Mouse (Mus musculus) embryonic facial prominence, embryonic 15.5 days (tissue): ENCODE results near the gene Rtn4r. TPM values are rescaled to one million over a fixed set of nuclear protein-coding genes. Genes with fewer than 3 reads are reported as not detected.

ENCODE experiments used
- ATAC-seq: fragments of 200-750 bp; cut with Nextera tagmentation; 2 replicates; pipeline ENCODE4 v1.8.0; 2017; ENCODE audit warnings: low read depth, moderate TSS enrichment; ENCODE audit not compliant: insufficient number of reproducible peaks, low FRiP score, low TSS enrichment
- H3K27ac ChIP-seq: fragments of 300-500 bp; sonication (generic); replicated peaks from 2 replicates; pipeline ENCODE4 v1.5.1; 2015; ENCODE audit warnings: mild to moderate bottlenecking, inconsistent platforms
- H3K27me3 ChIP-seq: fragments of 300-500 bp; sonication (generic); 2 replicates; pipeline ENCODE4 v1.6.1; 2015; ENCODE audit warnings: inconsistent platforms
- H3K36me3 ChIP-seq: fragments of 300-500 bp; sonication (generic); 2 replicates; pipeline ENCODE4 v1.6.1; 2015; ENCODE audit warnings: mild to moderate bottlenecking, inconsistent platforms
- H3K4me1 ChIP-seq: fragments of 300-500 bp; sonication (generic); 2 replicates; pipeline ENCODE4 v1.6.1; 2015; ENCODE audit warnings: inconsistent platforms
- H3K4me2 ChIP-seq: fragments of 300-500 bp; sonication (generic); replicated peaks from 2 replicates; pipeline ENCODE4 v1.6.1; 2015; ENCODE audit warnings: mild to moderate bottlenecking, inconsistent platforms
- H3K4me3 ChIP-seq: fragments of 300-500 bp; sonication (generic); replicated peaks from 2 replicates; pipeline ENCODE4 v1.5.1; 2015; ENCODE audit warnings: mild to moderate bottlenecking, inconsistent platforms
- H3K9ac ChIP-seq: fragments of 300-500 bp; sonication (generic); 2 replicates; pipeline ENCODE4 v1.6.1; 2015; ENCODE audit warnings: inconsistent platforms
- H3K9me3 ChIP-seq: fragments of 300-500 bp; sonication (generic); replicated peaks from 2 replicates; pipeline ENCODE4 v1.6.1; 2016; ENCODE audit warnings: inconsistent platforms
- WGBS: fragments of 180-500 bp; shearing (Covaris S2); methylation state at CpG from one replicate; pipeline ENCODE4 v1.1.7; 2015; 5-methylcytosine and 5-hydroxymethylcytosine counted together
- polyA plus RNA-seq: library from polyadenylated mRNA; unstranded; fragments of >200 nt; fragmentation: Nextera tagmentation; extraction: Ambion mirVana; gene quantifications from 2 replicates; pipeline ENCODE4 v1.2.1, GENCODE M21; 2015

Gene Rtn4r
- polyA plus RNA-seq, 1 experiment from 2014 or later: 7.9 TPM

DNA sequence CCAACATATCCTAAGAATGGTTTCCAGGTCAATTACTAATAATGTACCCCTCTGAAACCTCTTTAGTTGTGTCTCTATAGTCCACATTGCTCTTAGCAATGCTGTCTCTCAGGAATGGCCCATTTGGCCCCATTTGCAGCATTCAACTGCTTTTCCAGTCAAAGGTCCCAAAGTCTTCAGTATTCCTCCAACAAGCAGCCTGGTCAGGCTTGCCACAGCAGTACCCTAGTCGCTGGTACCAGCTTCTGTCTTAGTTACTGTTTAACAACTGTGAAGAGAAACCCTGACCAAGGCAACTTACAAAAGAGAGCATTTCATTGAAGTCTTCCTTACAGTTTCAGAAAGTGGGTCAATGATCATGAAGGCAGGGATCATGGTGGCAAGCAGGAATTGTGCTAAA is 24.1 kb upstream of the Rtn4r start:
- Histone ChIP-seq H3K9me3 (no peaks in the 10 kb centered on the region), H3K4me3 (no peak overlapping the region), H3K4me2 (no peak overlapping the region), H3K4me1 (peaks cover 4% of the 10 kb centered on the region; the same call in 1 of the 2 replicates), H3K27ac (peak overlapping the region; percentile 24; the same call in 1 of the 2 replicates), H3K36me3 (no peaks in the 10 kb centered on the region), H3K9ac (no peak overlapping the region), H3K27me3 (no peaks in the 10 kb centered on the region)
- no peak for ATAC-seq
- WGBS: 92% methylated on average over 1 of the region's 1 CpGs

DNA sequence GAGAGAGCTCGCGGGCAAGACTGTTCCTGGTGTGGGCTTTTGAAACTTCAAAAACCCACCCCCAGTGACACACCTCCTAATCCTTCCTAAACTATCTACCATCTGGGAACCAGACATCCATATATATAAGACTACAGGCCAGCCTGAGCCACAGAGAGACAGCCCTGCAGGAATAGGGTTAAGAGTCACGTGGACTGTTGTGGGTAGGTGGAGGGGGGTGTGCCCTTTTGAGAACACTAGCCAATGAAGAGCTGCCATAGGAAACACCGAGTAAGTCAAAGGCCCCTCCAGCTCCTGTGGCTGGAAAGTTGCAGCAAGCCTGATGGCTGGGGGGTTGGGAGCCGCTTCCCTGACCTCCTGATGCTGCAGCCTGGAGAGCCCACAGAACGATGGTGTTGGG is 23.6 kb upstream of the Rtn4r start:
- no peak for ATAC-seq

DNA sequence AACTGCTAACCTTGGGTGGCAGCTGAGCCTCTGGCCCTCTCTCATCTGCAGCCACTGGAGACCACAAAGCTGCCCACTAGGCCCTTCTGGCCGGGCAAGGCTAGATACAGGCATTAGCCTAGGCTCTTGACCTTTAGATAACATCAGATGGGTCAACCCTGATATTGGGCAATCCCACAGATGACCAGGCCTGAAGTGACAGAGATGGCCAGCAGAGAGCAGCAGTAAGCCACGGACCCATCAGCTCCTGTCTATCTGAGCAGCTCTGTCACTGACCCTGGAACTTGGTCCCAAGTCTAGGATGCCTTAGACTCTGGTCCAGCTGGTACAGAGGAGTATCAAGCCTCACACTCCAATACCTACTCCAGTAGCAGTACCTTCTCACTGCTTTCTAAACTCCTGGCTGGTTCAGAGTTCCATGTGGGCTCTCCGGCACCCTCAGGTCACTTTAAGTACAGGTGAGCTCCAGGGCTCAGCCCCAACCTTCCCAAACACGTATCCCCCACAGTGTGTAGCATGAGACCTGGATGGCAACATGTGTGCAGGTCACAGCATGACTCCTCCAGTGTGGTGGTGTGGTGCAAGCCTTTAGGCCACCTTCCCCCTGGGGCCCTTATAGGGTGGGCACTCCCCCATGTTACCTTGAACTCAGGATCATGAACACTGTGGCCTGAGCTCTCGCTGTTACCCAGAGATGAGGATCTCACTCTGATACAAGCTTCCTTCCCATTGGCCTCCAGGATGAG is 19.0 kb upstream of the Rtn4r start:
- ATAC-seq: no peak
- WGBS: 49% methylated on average over 5 of the region's 5 CpGs
- Histone ChIP-seq H3K9me3 (0 out of 2 replicates have a peak, but pooled peaks cover 4% of the 10 kb centered on the region), H3K9ac (no peak overlapping the region), H3K4me2 (no peak overlapping the region), H3K4me1 (peaks cover 4% of the 10 kb centered on the region; the same call in 1 of the 2 replicates), H3K27ac (no peak overlapping the region), H3K4me3 (no peak overlapping the region), H3K36me3 (no peaks in the 10 kb centered on the region), H3K27me3 (no peaks in the 10 kb centered on the region)

More for the DNA sequence above, 23.6 kb upstream of the Rtn4r start:
- Histone ChIP-seq H3K27ac (no peak overlapping the region), H3K9me3 (no peaks in the 10 kb centered on the region), H3K4me2 (no peak overlapping the region), H3K27me3 (no peaks in the 10 kb centered on the region), H3K4me3 (no peak overlapping the region), H3K9ac (no peak overlapping the region), H3K36me3 (no peaks in the 10 kb centered on the region), H3K4me1 (peaks cover 4% of the 10 kb centered on the region; the same call in 1 of the 2 replicates)
- WGBS: 35% methylated on average over 6 of the region's 6 CpGs

DNA sequence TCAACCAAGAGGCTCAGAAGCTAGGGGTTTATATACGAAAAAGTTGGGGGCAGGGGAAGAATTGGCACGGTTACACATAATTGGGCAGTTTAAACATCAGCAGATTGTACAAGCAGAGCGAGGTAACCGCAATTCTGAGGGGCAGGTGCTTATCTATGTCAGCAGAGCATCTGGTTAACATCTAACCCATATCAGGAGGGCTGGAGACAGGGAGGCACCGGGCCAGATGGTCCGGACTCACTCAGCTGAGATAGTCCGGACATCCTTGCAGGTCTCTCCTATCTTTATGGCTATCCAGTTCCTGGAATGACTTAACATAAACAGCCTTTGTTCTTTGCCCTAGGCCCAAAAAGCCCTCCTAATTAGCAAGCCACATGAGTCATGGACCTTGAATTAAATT is 16.4 kb upstream of the Rtn4r start:
- Histone ChIP-seq H3K4me3 (no peak overlapping the region), H3K27me3 (no peaks in the 10 kb centered on the region), H3K4me1 (no peaks in the 10 kb centered on the region), H3K9me3 (0 out of 2 replicates have a peak, but pooled peaks cover 4% of the 10 kb centered on the region), H3K4me2 (no peak overlapping the region), H3K9ac (no peak overlapping the region), H3K27ac (no peak overlapping the region), H3K36me3 (no peaks in the 10 kb centered on the region)
- ATAC-seq: no peak
- 83% methylated on average over 7 of the region's 7 CpGs for whole genome bisulfite sequencing

DNA sequence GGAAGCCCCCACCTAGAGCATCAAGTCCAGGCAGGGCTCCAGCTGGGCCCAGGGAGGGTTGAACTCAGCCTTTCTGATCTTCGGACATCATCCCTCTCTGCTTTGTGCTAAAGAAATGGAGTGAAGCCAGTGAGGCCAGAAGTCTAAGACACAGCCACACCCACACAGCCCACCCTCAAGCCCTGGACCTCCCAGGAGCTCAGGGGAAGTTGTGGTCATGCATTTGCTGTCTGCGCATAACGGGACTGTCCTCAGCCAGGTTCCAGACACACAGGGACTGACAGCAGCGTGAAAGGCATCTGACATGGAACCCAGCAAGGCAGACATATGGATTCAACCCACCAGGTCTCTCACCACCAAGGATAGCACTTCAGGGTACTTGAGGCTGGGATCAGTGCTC is 11.0 kb upstream of the Rtn4r start:
- H3K36me3 ChIP-seq: no peaks in the 10 kb centered on the region
- ATAC-seq: no peak
- WGBS: 72% methylated on average over 4 of the region's 4 CpGs
- H3K4me3 ChIP-seq: no peak overlapping the region
- H3K4me1 ChIP-seq: no peaks in the 10 kb centered on the region
- H3K4me2 ChIP-seq: no peak overlapping the region
- no peaks in the 10 kb centered on the region for H3K27me3 ChIP-seq
- H3K27ac ChIP-seq: no peak overlapping the region
- H3K9me3 ChIP-seq: no peaks in the 10 kb centered on the region
- no peak overlapping the region for H3K9ac ChIP-seq

DNA sequence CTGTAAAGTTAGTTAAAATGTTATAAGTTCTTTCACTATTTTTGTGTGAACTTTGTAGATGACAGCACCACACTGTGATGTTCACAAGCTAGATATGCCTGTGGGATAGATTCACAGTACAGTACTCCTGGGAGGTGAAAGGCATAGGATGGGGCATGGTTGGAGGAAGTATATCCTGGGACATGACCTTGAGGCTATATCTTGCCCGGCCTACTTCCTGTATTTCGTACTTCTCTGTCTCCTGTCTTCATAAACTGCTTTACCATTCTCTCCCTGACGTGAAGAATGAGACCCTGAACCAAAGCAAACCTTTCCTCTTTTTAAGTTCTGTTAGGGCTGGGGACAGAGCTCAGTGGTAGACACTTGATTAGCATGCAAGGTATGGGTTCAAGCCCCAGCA is 9.2 kb upstream of the Rtn4r start:
- H3K4me3 ChIP-seq: no peak overlapping the region
- no peaks in the 10 kb centered on the region for H3K9me3 ChIP-seq
- no peak overlapping the region for H3K9ac ChIP-seq
- no peaks in the 10 kb centered on the region for H3K27me3 ChIP-seq
- no peaks in the 10 kb centered on the region for H3K36me3 ChIP-seq
- WGBS: 69% methylated on average over 3 of the region's 3 CpGs
- H3K4me2 ChIP-seq: no peak overlapping the region
- H3K27ac ChIP-seq: no peak overlapping the region
- no peaks in the 10 kb centered on the region for H3K4me1 ChIP-seq
- ATAC-seq: no peak

DNA sequence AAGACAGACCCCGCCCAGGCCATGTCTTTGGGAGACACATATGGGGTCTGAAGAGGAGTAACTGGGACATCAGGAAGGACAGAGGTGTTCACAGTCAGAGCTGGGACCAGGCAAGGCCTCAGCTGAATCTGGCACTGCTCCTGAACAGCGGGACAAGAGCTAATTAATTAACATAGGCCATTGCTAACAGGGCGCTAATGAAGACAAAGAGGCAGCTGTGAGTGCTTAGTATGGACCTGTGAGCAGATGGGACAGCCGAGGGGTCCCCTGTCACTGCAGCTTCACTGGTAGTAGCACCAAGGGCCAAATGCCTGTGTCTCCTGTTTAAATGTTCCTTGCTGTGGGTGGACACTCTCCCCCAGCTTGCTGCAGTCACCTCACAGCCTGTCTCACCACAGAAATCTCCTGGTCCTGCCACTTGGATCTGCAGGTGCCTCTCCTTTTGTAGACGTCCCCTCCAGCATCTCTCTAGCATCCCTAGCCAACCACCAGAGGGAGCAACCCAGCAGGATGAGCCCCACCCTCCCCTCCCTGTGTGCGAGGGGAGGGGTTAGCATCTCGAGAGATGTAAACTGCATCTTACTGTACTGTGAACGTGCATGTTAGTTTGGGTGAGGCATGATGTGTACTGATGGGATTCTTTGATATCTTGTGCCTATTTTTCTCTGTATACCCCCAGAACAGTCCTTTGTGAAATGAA is 8.3 kb upstream of the Rtn4r start:
- no peak overlapping the region for H3K27ac ChIP-seq
- H3K9me3 ChIP-seq: no peaks in the 10 kb centered on the region
- WGBS: 22% methylated on average over 8 of the region's 8 CpGs
- H3K27me3 ChIP-seq: 0 out of 2 replicates have a peak, but pooled peaks cover 3% of the 10 kb centered on the region
- no peak overlapping the region for H3K4me3 ChIP-seq
- H3K4me2 ChIP-seq: no peak overlapping the region
- H3K4me1 ChIP-seq: no peaks in the 10 kb centered on the region
- no peaks in the 10 kb centered on the region for H3K36me3 ChIP-seq
- ATAC-seq: no peak
- H3K9ac ChIP-seq: no peak overlapping the region

DNA sequence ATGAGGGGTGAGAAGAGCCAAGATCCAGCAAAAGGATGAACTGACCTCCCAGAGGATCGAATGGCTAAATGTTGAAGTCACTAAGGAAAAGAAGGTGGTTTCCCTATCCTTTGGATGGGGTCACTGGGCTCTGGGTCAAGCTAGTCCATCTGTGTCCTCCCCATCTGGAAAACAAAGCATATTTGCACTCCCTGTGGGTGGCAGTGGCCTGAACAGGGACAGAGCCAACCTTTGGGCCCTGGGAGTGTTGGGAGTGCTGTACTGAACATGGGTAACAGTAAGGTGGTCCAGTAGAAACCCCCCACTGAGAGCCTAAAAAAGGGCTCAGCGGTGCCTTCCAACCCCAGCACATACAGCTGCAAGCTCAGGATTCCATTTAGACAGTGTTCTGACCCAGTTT is 4.7 kb upstream of the Rtn4r start:
- H3K36me3 ChIP-seq: no peaks in the 10 kb centered on the region
- H3K9me3 ChIP-seq: no peaks in the 10 kb centered on the region
- H3K4me3 ChIP-seq: no peak overlapping the region
- H3K9ac ChIP-seq: no peak overlapping the region
- no peak for ATAC-seq
- H3K4me2 ChIP-seq: no peak overlapping the region
- H3K4me1 ChIP-seq: peaks cover 6% of the 10 kb centered on the region
- no peak overlapping the region for H3K27ac ChIP-seq
- peaks cover 23% of the 10 kb centered on the region for H3K27me3 ChIP-seq
- WGBS: 71% methylated on average over 2 of the region's 2 CpGs

DNA sequence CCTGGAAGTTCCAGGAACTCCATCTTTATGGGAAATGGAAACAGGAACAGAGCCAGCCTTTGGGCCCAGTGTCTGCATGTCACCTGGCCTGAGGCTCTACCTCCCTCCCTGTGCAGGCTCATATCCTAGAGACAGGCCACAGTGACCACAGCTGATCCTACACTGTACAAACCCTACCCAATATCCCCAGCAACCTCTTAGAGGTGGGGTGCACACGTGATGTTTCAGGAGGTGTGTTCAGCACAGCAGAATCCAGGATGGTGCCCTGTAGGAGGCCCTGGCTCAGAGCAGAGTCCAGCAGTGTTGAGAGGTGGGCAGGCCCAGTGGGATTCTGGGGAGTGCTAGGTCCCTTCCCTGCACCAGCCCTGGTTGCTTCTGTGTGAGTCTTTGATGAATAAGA is 4.0 kb upstream of the Rtn4r start:
- Histone ChIP-seq H3K4me1 (peaks cover 13% of the 10 kb centered on the region), H3K4me2 (no peak overlapping the region), H3K27me3 (peaks cover 29% of the 10 kb centered on the region), H3K9me3 (no peaks in the 10 kb centered on the region), H3K4me3 (no peak overlapping the region), H3K27ac (no peak overlapping the region), H3K9ac (no peak overlapping the region), H3K36me3 (no peaks in the 10 kb centered on the region)
- ATAC-seq: no peak
- WGBS: 62% methylated on average over 1 of the region's 1 CpGs

DNA sequence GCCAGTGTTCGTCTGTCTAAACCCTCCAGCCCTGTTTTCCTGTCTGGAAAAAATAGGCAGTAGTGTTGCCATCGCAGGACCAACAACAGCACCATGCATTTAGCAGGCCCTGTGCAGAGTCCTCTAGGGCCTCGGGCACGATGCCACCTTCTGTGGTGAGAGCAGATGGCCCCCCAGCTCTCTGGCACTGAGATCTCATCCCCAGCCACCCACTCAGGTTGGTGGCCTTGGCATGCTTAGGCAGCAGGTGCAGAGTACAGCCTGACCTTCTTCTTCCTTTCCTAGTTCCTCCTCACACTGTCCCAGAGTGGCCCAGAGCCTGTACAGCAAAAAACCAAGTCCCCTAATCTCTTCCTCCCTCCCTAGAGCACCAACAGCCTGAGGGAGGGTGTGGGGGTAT is 3.4 kb upstream of the Rtn4r start:
- Histone ChIP-seq H3K27me3 (peaks cover 33% of the 10 kb centered on the region), H3K9ac (no peak overlapping the region), H3K4me2 (no peak overlapping the region), H3K4me1 (peaks cover 18% of the 10 kb centered on the region), H3K4me3 (no peak overlapping the region), H3K36me3 (no peaks in the 10 kb centered on the region), H3K27ac (no peak overlapping the region), H3K9me3 (no peaks in the 10 kb centered on the region)
- ATAC-seq: no peak
- WGBS: 76% methylated on average over 4 of the region's 4 CpGs

DNA sequence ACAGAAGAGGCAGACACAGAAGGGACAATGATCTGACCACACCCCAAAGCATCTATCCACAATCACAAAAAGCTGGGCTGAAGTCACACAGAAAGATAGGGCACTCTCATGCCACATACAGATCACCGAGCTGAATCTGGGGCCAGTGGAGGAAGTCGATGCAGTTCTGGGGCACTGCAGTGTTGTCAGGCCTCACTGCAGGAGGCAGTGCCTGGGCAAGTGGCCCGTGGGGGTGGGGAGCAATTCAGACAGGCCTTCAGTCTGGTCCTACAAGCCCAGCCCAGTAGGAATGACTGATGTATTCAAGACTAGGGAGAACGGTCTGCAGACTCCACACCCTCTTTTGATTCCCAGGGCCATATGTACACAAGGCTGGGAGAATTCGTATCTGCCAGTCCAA is 2.8 kb upstream of the Rtn4r start:
- H3K27ac ChIP-seq: no peak overlapping the region
- no peak overlapping the region for H3K4me2 ChIP-seq
- no peaks in the 10 kb centered on the region for H3K36me3 ChIP-seq
- H3K9me3 ChIP-seq: no peaks in the 10 kb centered on the region
- H3K9ac ChIP-seq: no peak overlapping the region
- H3K27me3 ChIP-seq: peaks cover 33% of the 10 kb centered on the region
- peaks cover 24% of the 10 kb centered on the region for H3K4me1 ChIP-seq
- no peak overlapping the region for H3K4me3 ChIP-seq
- ATAC-seq: no peak
- WGBS: 36% methylated on average over 5 of the region's 5 CpGs
